Mouse (Mus musculus) urinary bladder, postnatal 14 days (tissue): Measurements from ENCODE around the gene Vegfd.

Source experiments
- DNase-seq: peaks from one replicate; pipeline ENCODE4 v3.0.0; 2021; ENCODE audit warnings: low spot score

Gene Vegfd

DNA sequence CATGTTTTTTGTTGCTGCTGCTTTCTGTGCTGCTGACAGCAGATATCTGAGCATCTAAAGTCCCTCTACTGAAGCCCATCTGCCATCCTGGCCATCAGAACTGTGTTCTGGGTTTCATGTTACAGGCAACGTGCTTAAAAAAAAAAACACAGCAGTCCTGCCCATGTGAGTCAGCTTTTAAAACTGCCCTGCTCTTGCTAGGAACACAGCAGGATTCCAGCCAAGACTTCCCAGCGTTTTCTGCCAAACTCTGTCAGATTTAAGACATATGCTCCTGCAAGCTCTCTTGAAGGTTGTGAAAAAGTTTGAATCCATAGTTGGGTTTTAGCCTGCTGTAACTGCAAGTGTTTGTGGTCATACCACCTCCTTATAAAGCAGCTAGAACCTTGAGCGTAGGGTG is at the start of gene Vegfd:
Gene Vegfd, plus strand, starts transcription at position 298 of the 400 bp plus-strand sequence.
- peak; percentile 39 for DNase-seq

- DNase-seq = no peak
Observed at GRCm38 (mm10) chrX:164323391-164323913, 49.7 kb upstream of the Vegfd start.

GRCm38 (mm10) chrX:164330351-164330750 is 42.8 kb upstream of the Vegfd start:
- DNase-seq = no peak

- no peak for DNase-seq
Observed at GRCm38 (mm10) chrX:164330766-164331165, 42.4 kb upstream of the Vegfd start.

DNA sequence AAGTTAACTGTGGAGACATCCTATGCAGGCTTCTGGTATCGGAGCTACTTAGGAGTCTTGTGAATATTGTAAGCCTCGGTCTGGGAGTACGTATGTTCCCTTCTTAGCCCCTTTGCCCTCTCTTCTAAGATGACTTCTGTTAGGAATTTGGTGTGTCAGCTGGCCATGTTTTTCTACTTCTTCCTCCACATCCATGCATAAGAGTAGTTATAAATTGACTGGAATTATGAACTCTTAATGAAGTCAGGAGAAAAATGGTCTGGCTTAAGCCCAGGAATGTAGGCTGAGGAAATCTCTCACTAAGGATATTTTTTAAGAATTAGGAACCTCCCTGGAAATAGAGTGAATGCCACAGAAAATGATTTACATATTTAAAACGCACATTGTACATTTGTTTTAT is 34.6 kb upstream of the Vegfd start:
- no peak for DNase-seq

DNA sequence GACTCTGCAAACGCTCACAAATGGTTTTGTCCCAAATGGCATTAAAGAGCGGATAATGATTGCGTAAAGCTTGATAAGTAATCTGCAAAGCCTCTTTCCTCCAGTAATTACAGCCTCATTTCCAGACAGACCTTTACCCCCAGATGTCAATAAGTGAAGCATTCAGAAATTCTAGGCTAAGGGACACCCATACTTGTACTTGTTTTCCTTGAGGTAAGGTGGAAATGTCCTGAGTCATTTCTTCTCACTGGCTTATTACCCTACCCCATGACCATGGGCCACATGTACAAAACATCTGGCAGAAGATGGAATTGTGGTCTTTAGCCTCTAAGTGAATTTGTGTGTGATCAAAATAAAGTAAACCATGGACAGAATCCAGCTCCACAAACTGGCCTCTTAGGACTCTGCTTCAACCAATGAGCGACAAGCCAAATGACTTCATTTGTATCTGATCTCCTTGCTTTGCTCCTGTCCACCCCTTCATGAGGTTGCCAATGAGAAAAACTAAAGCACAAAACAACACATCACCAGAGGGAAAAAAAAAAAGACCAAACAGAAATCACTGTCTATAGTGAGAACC is 27.7 kb upstream of the Vegfd start:
- DNase-seq = no peak

DNA sequence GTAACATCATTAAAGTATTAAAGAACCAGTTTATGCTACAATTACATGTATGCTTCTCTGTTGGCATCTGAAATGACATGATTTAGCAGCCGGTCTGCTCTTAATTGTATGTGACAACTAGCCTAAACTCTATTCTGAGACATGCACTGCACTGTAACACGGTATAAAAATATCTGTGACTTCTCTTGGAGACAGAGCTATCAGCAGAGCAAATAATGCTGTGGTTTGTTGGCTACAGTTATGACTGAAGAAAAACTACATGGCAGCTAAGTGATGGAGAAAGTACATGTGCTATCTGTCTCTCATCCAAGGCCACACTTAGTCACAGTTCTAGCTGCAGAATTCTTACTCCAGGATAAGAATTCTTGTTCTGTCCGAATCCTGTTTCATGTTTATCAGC is 24.2 kb upstream of the Vegfd start:
- no peak for DNase-seq

DNA sequence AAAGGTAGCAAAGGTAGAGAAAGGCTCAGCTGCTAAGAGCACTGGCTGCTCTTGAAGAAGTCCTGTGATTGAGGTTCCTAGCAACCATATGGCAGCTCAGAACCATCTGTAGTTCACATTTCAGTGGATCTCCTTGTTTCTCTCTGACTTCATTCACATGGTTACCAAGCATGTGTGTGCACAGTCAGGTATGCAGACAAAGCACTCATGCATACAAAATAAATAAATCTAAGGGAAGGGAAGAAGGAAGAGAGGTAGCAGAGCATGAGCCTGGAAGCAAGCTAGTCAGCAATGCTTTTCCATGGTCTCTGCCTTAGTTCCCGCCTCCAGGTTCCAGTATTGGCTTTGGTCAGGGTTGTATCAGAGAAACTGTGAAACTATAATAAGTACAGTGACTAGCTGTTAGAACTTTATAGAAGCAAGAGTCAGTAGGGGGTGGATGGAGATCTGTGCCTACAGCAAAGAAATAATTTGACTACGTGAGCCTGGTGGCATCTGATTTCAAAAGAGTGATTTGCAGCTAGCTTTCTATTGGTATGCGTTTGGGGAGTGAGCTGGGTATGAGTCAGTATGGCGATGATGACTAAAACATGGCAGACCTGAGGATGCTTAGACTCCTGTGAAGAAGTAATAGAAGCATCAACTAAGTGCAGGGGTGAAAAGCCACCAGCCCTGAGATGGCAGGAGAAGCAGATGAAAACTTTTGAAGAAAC is 7.9 kb upstream of the Vegfd start:
- no peak for DNase-seq

GRCm38 (mm10) chrX:164370576-164370975 is 2.6 kb upstream of the Vegfd start:
- no peak for DNase-seq

DNA sequence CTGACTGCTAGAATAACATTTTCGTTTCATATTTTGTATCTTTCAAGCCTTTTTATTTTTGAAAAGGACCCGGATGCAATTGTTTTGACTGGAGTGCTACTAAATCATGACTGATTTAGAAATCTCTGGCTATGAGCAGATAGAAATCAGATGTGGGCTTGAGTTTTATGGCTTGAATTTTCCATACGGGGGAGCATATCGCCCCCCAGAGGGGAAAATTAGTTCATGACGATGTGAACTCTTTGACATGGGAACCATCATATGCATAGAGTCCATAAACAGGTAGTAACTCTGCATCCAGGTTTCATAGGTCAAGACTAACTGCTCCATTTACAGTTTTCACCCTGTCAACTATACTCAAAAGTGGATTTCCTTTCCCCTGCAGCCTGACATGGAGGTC is 1.4 kb downstream of the Vegfd start:
- DNase-seq = no peak

- no peak for DNase-seq
Observed at GRCm38 (mm10) chrX:164379721-164380120, 6.5 kb downstream of the Vegfd start.

DNA sequence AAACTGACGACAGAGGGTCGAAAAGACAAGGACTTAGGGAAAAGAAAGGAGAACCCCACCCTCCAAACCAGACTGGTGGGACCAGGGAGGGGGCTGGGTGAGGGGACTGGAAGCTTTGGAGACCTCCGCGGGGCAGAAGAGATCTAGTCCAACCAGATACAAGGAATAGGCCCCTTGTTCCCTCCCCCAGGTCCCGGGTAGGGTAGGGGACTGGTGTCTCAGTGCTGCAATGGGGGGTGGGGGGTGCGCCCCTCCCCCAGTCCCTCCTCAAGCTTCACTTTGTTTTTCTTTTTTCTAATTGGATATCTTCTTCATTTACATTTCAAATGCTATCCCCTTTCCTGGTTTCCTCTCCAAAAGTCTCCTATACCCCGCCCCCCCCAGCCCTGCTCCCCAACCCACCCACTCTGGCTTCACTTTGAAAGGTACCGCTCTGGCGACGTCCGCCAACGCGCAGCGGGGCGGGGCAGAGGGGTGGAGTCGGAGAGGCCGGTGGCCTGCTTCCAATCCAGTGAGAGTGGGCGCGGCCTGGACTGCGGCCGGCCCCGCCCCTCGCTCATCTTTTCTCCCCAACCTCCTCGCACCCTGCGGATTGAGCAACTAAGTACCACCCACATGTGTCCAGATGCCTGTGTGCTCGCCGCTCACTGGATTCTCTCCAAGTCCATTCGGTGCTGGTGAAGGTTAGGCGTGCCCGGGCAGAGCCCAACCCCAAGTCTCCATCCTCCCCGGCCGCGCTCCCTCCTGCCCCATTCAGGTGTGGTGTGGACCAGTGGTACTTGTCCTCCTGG is 8.6 kb downstream of the Vegfd start:
- peak; percentile 78 for DNase-seq

DNA sequence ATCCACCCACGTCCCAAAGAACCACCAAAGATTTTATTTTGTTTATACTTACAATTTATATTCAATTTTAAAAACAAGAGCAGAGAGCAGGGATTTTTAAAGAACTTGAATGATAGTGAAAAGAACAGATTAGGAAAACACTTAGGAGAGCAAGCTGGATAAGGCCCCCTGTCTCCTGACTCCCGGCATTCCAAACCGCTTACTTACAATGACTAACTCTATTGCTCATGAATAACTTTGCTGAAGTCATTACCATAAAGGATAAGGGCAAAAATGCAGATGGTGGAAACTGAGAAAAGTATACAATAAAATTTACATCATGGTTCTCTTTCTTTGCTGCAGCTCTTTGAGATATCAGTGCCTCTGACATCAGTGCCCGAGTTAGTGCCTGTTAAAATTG is 20.9 kb downstream of the Vegfd start:
- DNase-seq = no peak

GRCm38 (mm10) chrX:164398456-164398855 is 25.3 kb downstream of the Vegfd start:
- DNase-seq = no peak

DNA sequence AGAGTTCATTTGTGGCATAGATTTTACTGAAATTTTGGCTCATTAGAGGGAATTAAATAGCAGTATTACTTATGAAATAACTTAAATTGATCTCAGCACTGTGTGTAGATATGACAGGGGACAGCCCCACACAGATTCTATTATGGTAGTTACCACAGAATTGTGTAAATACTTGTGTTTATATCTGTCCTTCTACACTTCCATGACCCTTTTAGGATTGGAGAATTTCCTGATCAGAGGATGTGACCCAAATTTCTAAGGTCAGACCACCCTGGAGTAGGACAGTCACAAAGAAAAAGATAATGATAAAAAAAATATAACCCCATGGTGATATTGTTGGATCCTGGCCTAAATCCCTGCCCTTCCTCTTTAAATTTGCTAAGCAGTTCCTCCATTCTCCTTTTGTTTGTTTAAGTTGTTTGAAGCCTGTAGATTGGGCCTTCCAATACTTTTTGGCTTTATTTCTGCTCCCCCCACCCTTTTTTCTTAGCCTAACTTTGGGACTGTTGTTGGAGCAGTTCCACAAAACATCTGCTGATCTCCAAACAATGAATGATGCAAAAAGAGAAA is 32.0 kb downstream of the Vegfd start:
- DNase-seq = no peak

GRCm38 (mm10) chrX:164406133-164407022 is 33.2 kb downstream of the Vegfd start:
- no peak for DNase-seq

- DNase-seq = no peak
Observed at GRCm38 (mm10) chrX:164408301-164408927, 35.2 kb downstream of the Vegfd start.

DNA sequence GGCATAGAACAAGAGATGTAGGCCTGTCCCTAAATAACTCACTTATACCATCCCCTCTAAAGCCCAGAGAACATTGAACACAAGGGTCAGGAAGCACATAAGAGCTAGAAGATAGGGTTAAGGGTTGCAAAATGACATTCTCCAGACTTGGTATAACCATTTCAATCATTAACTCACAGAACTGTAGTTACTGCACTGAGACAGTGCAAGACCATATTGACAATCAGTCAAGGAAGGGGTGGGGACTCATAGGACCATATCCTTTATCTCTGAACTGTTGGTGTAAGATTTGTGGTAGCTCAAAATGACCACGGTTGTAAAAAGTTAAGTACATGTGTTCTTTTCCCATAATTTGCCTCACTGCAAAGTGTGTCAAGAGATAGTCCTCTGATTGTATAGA is 37.4 kb downstream of the Vegfd start:
- DNase-seq = no peak

DNA sequence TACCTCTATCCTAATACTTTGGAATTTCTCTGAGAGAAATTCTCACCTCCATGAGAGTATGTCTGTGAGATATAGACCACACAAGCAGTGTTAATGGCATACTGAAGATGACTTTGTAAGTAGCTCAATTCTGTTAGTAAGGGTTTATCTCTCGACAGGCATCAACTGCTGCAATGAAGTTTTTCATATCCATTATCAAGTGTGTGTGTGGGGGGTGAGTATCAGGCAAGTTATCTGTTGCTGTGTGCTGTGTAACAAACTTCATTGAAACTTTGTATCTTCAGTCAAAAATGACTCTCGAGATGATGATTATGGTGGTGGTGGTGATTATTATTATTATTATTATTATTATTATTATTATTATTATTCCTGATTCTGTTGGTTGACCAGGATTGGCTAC is 43.6 kb downstream of the Vegfd start:
- DNase-seq = no peak

- DNase-seq = no peak
Observed at GRCm38 (mm10) chrX:164418008-164418407, 44.8 kb downstream of the Vegfd start.

DNA sequence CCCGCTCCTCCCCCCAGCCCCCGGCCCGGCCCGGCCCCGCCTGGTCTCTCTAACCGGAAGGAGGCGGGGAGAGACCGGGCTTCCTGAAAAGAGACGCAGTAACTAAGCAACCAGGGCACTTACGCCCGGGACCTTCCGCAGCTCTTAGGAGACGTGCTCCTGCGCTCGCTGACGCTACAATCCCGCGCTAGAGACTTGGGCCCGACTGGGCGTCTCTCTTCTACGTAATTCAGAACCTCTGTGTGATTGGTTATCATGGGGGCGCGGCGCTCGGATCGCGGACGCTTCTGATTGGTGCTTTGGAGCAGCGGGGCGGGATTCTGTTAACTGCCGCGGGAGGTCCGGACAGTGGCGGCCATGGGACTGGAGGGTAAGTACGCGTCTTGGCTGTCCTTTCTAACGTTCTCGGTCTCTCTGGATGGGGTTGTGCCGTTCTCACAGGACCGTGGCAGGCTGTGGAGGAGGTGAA is 46.3 kb downstream of the Vegfd start, which contains the start of gene Piga:
Gene Piga, plus strand, starts transcription at position 317 of the 469 bp plus-strand sequence.
- DNase-seq = peak; percentile 90
